Mouse (Mus musculus) cerebellum, adult 11 months (tissue): ENCODE measurements at regions not wholly inside any gene's neighbourhood (a gene's known extent, or its start where the extent isn't known, plus 50 kb on each side); places are given as distances from the start of the nearest gene placed in this dataset.

Source experiments
- DNase-seq: peaks from one replicate; pipeline ENCODE4 v3.0.0; 2022

GRCm38 (mm10) chr11:71414403-71415140, 184.0 kb upstream of the Nlrp1b start:
- no peak for DNase-seq

- DNase-seq = no peak
Measured at GRCm38 (mm10) chr11:71415451-71415850, 184.9 kb upstream of the Nlrp1b start.

GRCm38 (mm10) chr11:71422291-71422840, 191.8 kb upstream of the Nlrp1b start:
- no peak for DNase-seq

DNA sequence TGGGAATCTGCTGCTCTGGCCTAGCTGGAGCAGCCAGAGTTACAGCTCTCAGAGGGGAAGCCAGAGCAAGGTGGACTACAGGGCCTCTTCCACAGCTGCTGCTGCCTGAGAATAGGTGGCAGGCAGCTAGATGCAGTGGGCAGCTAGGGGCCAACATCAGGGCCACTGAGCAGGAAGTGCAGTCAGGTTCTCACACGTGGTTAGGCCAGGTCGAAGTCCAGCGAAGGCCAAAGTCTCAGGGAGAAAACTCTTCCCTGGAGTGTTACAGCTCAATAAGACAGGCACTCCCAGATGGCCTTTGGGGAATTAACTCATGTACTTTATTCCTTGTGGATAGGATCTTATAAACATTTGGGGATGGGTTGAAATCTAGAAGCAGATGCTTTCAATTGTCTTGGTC, 192.7 kb upstream of the Nlrp1b start:
- DNase-seq = no peak

DNA sequence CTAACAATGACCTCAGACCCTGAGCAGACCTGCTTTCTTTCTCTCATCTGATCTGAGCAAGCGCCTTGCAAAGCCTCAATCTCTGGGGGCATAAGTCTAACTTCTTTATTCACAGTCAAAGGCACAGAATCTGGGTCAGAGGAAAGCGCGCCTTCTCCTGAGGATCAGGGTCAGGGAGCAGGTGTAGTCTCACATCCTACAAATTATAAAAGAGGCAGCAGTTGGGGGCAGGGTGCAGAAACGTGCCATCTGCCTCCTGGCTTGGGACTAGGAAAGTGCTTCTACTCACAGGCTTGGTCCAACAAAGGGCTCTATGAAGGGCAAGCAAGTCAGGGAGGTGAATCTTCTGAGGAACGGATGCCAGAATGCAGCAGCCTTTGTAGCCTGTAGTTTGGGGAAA, 194.3 kb upstream of the Nlrp1b start:
- no peak for DNase-seq

DNA sequence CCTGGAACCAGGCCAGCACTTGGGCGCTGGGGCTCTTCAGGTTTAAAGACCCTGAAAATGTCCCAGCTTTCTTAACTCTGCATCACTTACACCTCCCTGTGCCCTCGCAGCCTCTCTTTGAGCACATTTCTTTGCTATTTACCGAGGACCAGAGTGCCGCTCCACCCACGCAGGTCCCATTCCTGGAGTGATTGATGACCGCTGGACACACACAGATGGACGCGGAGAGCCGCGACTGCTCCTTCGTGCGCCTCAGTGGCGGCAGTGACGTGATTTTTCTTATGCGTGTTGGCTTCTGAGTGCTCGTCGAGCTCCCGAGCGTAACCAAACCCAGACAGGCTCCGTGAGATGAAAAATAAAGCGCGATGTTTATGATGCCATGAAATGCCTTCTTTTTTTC, 199.2 kb upstream of the Nlrp1b start:
- no peak for DNase-seq

DNA sequence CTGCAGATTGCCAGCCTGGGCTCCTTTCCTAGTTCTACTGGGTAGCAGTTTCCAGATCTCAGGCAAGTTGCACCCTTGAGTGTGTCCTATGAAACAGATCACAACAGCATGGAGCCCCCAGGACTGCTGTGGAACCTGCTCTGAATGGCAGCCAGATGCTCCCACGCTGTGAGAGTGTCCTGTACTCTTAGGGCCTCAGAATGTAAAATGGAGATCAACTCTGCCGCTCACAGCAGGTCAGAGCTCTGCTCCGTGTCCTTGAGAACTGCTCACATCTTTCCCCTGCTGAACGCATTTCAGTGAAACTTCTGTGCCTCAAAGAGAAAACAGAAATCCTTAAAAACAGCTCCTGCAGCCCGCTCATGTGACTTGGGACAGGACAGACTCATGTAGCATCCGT, 203.7 kb upstream of the Nlrp1b start:
- no peak for DNase-seq

- no peak for DNase-seq
Measured at GRCm38 (mm10) chr11:71434886-71435285, 204.4 kb upstream of the Nlrp1b start.

GRCm38 (mm10) chr11:71435745-71436144, 205.2 kb upstream of the Nlrp1b start:
- no peak for DNase-seq

DNA sequence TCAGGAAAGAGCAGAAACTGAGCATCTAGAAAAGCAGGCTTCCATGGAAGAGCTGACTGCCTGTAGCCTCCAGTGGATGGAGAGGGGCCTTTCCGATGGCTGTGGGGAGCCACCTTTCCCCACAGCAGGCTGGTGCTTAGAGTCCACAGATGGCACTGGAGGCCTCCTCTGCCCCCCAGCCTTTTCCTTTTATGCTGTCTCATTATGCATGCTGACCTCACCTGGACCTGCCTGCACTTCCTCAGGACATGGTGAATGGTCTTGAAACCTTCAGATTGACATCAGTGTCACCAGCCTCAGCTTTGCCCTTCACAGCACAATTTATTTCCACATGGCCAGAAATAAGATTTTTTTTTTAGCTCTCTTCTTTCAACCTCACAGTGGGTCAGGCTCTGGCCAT, 205.8 kb upstream of the Nlrp1b start:
- no peak for DNase-seq

GRCm38 (mm10) chr11:71436801-71437200, 206.3 kb upstream of the Nlrp1b start:
- DNase-seq = no peak

GRCm38 (mm10) chr11:71439871-71440270, 209.3 kb upstream of the Nlrp1b start:
- no peak for DNase-seq

GRCm38 (mm10) chr11:71440392-71440791, 209.9 kb upstream of the Nlrp1b start:
- no peak for DNase-seq

DNA sequence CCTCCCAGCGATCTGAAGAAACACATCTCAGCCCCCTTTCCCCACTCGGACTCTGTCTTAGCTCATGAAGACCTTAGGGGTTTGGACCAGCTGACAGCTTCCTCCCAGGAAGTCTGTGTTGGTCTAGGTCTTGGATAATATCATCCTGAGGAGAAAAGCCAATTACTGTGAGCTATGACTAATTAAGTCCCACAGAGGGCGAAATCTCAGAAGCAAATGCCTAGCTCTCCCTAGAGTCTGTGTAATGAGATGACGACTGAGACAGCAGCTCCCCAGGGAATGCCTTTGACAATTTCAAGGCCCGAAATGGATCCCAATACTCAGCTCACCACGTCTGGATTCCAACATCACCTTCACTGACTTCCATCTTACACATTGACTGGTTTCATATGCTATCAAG, 213.5 kb upstream of the Nlrp1b start:
- no peak for DNase-seq

DNA sequence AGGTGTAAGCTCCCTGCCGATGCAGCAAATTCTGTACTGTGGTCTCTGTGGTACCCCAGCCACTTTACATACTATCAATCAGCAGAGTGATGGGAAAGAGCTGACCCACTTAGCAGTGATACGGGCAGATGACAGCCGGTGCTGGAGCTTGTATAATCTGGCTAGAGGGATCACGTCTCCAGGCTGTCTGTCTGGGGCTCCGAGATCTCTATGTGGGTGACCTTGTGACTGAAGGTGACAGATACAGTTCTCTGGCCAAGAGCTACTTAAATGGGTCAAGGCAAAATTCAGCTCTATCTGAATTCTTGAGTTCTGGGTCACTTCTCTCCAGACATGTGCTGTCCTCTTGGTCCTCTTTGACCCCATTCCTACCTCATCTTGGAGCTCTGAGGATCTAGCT, 216.1 kb upstream of the Nlrp1b start:
- no peak for DNase-seq

DNA sequence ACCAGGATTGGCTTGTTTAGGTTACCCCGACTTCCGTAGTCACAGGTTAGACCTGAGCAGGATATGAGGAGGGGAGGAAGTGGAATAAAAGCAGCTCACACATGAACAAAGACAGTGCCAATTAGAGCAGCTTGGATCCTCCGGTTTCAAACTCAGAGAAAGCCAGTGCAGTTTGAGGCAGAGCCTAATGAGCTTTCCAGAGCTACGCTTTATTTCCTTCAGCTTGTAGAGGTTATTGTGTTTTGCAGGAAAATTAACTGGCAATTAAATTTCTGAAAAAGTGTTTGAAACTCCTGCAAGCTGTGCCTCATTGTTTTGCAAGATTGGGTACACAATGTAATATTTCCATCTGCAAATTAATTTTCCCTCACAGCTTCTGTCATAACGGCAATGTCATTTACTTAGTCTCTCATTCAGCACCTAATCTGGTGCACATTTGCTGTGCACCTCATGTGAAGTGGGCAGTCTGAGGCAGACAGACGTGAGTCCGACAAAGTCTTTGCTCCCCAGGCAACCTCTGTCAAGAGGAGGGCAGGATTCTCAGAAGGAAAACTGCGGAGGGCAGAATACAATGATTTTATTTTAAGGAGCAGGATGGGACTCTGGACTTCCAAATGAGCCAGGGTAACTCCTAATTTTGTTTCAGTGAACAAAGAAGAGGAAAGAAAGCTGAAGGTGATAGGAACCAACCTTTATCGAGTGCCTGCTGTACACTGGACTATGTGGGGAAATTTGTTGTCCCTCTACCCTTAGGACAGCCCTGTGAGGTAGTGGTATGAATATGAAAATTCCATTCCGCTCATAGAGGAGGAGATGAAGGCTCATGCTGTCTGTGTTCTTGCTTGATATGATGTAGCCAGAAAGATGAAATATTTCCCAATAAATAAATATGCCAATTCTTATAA, 217.6 kb upstream of the Nlrp1b start:
- DNase-seq = no peak

GRCm38 (mm10) chr11:71480094-71480493, 249.6 kb upstream of the Nlrp1b start:
- DNase-seq = no peak

- no peak for DNase-seq
Measured at GRCm38 (mm10) chr11:71497863-71498262, 251.9 kb upstream of the Wscd1 start.

GRCm38 (mm10) chr11:71498299-71498698, 251.4 kb upstream of the Wscd1 start:
- DNase-seq = no peak

DNA sequence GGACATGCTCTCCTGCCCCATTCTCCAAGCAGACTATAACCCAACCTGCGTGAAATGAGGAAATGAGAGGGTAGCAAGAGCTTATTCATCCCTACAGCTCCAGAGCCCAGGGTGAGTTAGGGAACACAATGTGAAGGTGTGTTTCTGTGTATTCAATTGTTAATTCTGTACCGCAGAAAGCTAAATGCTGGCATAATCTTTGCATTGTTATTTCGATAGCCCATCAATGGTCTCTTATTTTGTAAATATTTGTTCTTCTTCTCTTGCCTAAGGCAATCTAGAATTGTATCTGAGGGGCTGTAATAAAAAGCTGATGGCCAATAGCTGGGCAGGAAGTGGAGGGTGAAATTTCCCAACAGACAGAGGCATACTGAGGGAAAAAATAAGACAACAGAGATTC, 247.6 kb upstream of the Wscd1 start:
- no peak for DNase-seq

- no peak for DNase-seq
Measured at GRCm38 (mm10) chr11:71512271-71513066, 237.3 kb upstream of the Wscd1 start.

DNA sequence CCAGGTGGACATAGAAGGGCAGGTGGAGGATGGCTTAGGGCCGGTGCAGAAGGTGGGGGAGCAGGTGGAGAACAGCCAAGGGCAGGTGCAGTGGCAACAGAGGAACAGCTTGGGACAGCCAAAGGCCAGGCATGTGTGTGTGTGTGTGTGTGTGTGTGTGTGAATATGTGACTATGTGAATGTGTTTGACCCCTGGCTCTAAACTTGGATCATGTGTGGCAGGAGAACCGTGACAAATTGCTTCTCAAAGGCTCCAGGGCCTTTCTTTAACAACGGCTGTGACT, 236.7 kb upstream of the Wscd1 start:
- peak; percentile 13 for DNase-seq

GRCm38 (mm10) chr11:71515264-71515663, 234.5 kb upstream of the Wscd1 start:
- no peak for DNase-seq
